Mouse (Mus musculus) liver, embryonic 11.5 days (tissue): ENCODE data around the gene Zfp667. TPM values are rescaled to one million over a fixed set of nuclear protein-coding genes. Genes with fewer than 3 reads are reported as not detected.

Source experiments
- ATAC-seq: fragments of 200-750 bp; cut with Nextera tagmentation; replicated peaks from 2 replicates; pipeline ENCODE4 v1.8.0; 2017; ENCODE audit warnings: moderate number of reproducible peaks, mild to moderate bottlenecking, moderate TSS enrichment, moderate library complexity; ENCODE audit not compliant: low FRiP score
- DNase-seq: peaks from one replicate; pipeline ENCODE4 v3.0.0-alpha.2; 2017; ENCODE audit warnings: low spot score
- H3K27ac ChIP-seq: fragments of 300-500 bp; sonication (generic); 2 replicates; pipeline ENCODE4 v1.5.1; 2014; ENCODE audit warnings: mild to moderate bottlenecking, low read depth, low read length, control low read depth
- H3K27me3 ChIP-seq: fragments of 300-500 bp; sonication (generic); replicated peaks from 2 replicates; pipeline ENCODE4 v1.6.1; 2014; ENCODE audit warnings: low read length, mixed read lengths; ENCODE audit not compliant: control insufficient read depth, insufficient read depth
- H3K36me3 ChIP-seq: fragments of 300-500 bp; sonication (generic); 2 replicates; pipeline ENCODE4 v1.6.1; 2014; ENCODE audit warnings: mild to moderate bottlenecking, low read length, moderate library complexity, mixed read lengths; ENCODE audit not compliant: control insufficient read depth, insufficient read depth
- H3K4me1 ChIP-seq: fragments of 300-500 bp; sonication (generic); replicated peaks from 2 replicates; pipeline ENCODE4 v1.6.1; 2014; ENCODE audit warnings: low read length, mixed read lengths; ENCODE audit not compliant: control insufficient read depth, insufficient read depth
- H3K4me2 ChIP-seq: fragments of 300-500 bp; sonication (generic); 2 replicates; pipeline ENCODE4 v1.6.1; 2014; ENCODE audit warnings: mild to moderate bottlenecking, control low read depth, moderate library complexity
- H3K4me3 ChIP-seq: fragments of 300-500 bp; sonication (generic); 2 replicates; pipeline ENCODE4 v1.5.1; 2014; ENCODE audit warnings: low read depth, low read length, control low read depth
- H3K9ac ChIP-seq: fragments of 300-500 bp; sonication (generic); 2 replicates; pipeline ENCODE4 v1.6.1; 2014; ENCODE audit warnings: low read depth, low read length, control low read depth
- H3K9me3 ChIP-seq: fragments of 300-500 bp; sonication (generic); 2 replicates; pipeline ENCODE4 v1.6.1; 2016; ENCODE audit warnings: low read length, inconsistent platforms, mixed read lengths; ENCODE audit not compliant: control insufficient read depth
- WGBS: fragments of 180-500 bp; shearing (Covaris S2); extraction: QIAGEN DNeasy Blood & Tissue Kit; methylation state at CpG from one replicate; pipeline ENCODE4 v1.1.7; 2014; 5-methylcytosine and 5-hydroxymethylcytosine counted together
- polyA plus RNA-seq: library from polyadenylated mRNA; unstranded; fragments of >200 nt; fragmentation: Nextera tagmentation; extraction: Ambion mirVana; gene quantifications from 2 replicates; pipeline ENCODE4 v1.2.1, GENCODE M21; 2014

Gene Zfp667
- polyA plus RNA-seq, 1 experiment from 2014 or later: 9.9 TPM

DNA sequence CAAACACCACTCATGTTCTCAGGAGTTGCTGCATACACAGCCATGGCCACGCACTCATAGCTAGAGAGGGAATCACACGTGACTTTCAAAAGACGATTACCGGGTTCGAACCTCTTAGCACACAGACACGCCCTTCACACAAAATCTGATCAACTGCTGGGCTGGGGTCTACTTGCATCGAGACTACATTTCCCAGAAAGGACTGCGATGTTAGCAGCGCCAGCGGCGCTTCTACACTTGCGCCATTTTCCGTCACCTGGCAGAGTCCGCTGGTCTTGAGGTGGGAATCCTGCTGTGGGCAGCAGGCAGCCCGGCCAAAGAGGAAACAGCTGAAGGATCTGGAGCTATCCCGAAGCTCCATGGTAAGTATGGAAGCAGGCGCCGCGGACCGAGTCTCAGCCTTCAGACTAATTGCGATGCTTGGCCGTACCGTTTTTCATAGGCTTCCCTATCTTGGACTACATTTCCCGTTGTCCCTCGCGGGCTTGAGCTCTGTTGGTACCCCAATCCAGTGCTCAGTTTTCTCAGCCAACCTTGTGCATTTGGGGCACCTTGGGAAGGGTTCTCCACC is 57.2 kb downstream of the Zfp667 start, which contains the start of gene Gm3854:
Gene Gm3854, plus strand, starts transcription at position 259 of the 571 bp plus-strand sequence.
- 0 out of 2 replicates have a peak, but pooled peaks cover 2% of the 10 kb centered on the region for H3K4me1 ChIP-seq
- peak within 1 kb of the TSS; percentile 64 for H3K4me3 ChIP-seq
- DNase-seq (peak; percentile 77), ATAC-seq (peak; percentile 87)
- no peaks in the 10 kb centered on the region for H3K36me3 ChIP-seq
- H3K27me3 ChIP-seq: no peaks in the 10 kb centered on the region
- WGBS: under 1% methylated on average over 26 of the region's 26 CpGs
- H3K9me3 ChIP-seq: no peaks in the 10 kb centered on the region
- H3K4me2 ChIP-seq: peak within 1 kb of the TSS; percentile 67
- no peak within 1 kb of the TSS for H3K27ac ChIP-seq
- peak within 1 kb of the TSS; percentile 73 for H3K9ac ChIP-seq

DNA sequence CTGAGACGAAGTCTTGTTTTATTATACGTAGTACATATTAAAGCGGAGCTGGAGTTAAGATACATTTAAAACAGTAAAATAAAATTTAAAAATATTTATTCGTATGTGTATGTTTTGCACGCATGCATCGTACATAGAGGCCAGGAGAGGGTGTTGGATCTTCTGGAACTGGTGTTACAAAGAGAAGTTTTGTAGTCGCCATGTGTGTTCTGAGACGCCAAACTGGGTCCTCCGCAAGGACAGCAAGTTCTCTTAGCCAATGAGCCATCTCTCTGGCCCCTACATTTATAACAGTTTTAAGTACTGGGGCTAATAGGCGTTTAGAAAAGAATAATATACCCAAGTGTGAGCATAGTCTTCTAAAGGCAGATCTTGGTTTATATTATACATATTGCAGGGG is 57.7 kb downstream of the Zfp667 start:
- Histone ChIP-seq H3K27ac (no peak overlapping the region), H3K9me3 (no peaks in the 10 kb centered on the region), H3K27me3 (no peaks in the 10 kb centered on the region), H3K9ac (no peak overlapping the region), H3K4me1 (0 out of 2 replicates have a peak, but pooled peaks cover 2% of the 10 kb centered on the region), H3K4me3 (peak overlapping the region; percentile 64), H3K36me3 (no peaks in the 10 kb centered on the region), H3K4me2 (peak overlapping the region; percentile 67)
- ATAC-seq (no peak), DNase-seq (no peak)
- WGBS: 31% methylated on average over 10 of the region's 10 CpGs

Other genes starting within 250 kb of the Zfp667 start
- not detected in 2 replicates for gene Nlrp4c, start 241.4 kb upstream of the Zfp667 start, polyA plus RNA-seq
- gene Zfp787, start 130.6 kb upstream of the Zfp667 start, polyA plus RNA-seq: 15.2 and 15.6 TPM in 2 replicates
- gene Zfp444, start 114.4 kb upstream of the Zfp667 start, polyA plus RNA-seq: 44.6 and 46.8 TPM in 2 replicates
- gene Galp, start 89.5 kb upstream of the Zfp667 start, polyA plus RNA-seq: not detected in 2 replicates
- not detected in 2 replicates for gene Zscan5b, start 64.3 kb upstream of the Zfp667 start, polyA plus RNA-seq
- gene Epp13, start 33.9 kb upstream of the Zfp667 start, polyA plus RNA-seq: not detected in 2 replicates
- 3.8 and 4.6 TPM in 2 replicates for gene Zfp583, start 44.7 kb downstream of the Zfp667 start, polyA plus RNA-seq
- 1.3 and 1.5 TPM in 2 replicates for gene Gm3854, start 57.2 kb downstream of the Zfp667 start, polyA plus RNA-seq
- gene Zfp78, start 76.7 kb downstream of the Zfp667 start, polyA plus RNA-seq: 1.3 and 2.1 TPM in 2 replicates
- 4.7 and 5.8 TPM in 2 replicates for gene Zfp28, start 96.7 kb downstream of the Zfp667 start, polyA plus RNA-seq
- gene Smim17, start 112.1 kb downstream of the Zfp667 start, polyA plus RNA-seq: 0.27 TPM in 1 of 2 replicates, not detected in the other
- not detected in 2 replicates for gene Gm20715, start 123.7 kb downstream of the Zfp667 start, polyA plus RNA-seq
- 0.08 TPM in 1 of 2 replicates, not detected in the other for gene Olfr1344, start 152.1 kb downstream of the Zfp667 start, polyA plus RNA-seq
- gene Olfr1336, start 169.6 kb downstream of the Zfp667 start, polyA plus RNA-seq: not detected in 2 replicates
- gene Olfr1346, start 180.5 kb downstream of the Zfp667 start, polyA plus RNA-seq: not detected in 2 replicates
- not detected in 2 replicates for gene Olfr5, start 200.4 kb downstream of the Zfp667 start, polyA plus RNA-seq
- not detected in 2 replicates for gene Olfr1347, start 213.2 kb downstream of the Zfp667 start, polyA plus RNA-seq
- gene Olfr1348, start 222.2 kb downstream of the Zfp667 start, polyA plus RNA-seq: not detected in 2 replicates
- gene Olfr1349, start 236.4 kb downstream of the Zfp667 start, polyA plus RNA-seq: not detected in 2 replicates